In the genomic region with DNA sequence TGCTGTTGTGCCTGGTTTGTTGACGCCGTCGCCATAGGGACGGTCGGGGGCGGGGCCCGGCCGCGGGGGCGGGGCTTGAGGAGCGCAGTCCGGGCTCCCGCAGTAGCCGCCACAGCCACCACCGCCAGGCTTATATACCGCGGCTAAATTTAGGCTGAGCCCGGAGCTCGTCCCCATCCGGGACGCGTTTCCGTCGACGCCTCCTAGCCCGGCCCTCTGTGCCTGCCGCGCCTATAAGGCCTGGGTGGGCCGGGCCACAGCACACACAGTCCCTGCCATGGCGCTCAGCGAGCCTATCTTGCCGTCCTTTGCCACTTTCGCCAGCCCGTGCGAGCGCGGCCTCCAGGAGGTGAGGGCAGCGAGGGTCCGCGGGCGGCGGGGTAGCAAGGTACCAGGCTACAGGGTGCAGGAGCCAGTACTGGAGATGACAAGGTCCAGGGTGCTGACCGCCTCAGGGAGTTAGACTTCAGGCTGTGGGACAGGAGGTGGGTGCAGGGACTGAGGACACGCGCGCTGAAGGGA, we compare ENCODE assay signal across 8 mouse cellular contexts. TPM values are rescaled to one million over a fixed set of nuclear protein-coding genes. Genes with fewer than 3 reads are reported as not detected.
A peak's percentile ranks its signal among the peaks of the same experiment; 100 is the strongest.
DNase-seq lines count a peak whose midpoint lies in the region; ATAC-seq and TF ChIP-seq lines count a peak whose summit lies in the region.

TSS of gene Klf2 (plus strand) at position 233 of the 522 bp plus-strand sequence.

- TF ChIP-seq CTCF in E14TG2a.4 (conservative IDR thresholded peaks at IDR 0.05; ENCODE audit: low read length) = no peak
- no peak for TF ChIP-seq CTCF in heart, postnatal 0 days (IDR thresholded peaks at IDR 0.05; ENCODE audit: low read depth)
- TF ChIP-seq CTCF in liver, embryonic 14.5 days (IDR thresholded peaks at IDR 0.05; ENCODE audit: low read depth) = no peak

- H3K4me1 ChIP-seq in E14TG2a.4 (replicated peaks; ENCODE audit: low read depth, low read length) = peaks cover 54% of the 10 kb centered on the region
- H3K4me1 ChIP-seq in forebrain, embryonic 13.5 days = peaks cover 18% of the 10 kb centered on the region
- H3K4me1 ChIP-seq in heart, postnatal 0 days (ENCODE audit: control insufficient read depth, insufficient read depth) = peaks cover 33% of the 10 kb centered on the region
- H3K4me1 ChIP-seq in liver, embryonic 14.5 days (replicated peaks; ENCODE audit: control insufficient read depth in 2 of 2, insufficient read depth in 2 of 2, low read length in 1 of 2) = peaks cover 0 to 9% of the 10 kb centered on the region in 2 experiments; a peak in 2 of 4 replicates
- H3K4me1 ChIP-seq in stomach, embryonic 15.5 days = peaks cover 18% of the 10 kb centered on the region

- WGBS in forebrain, embryonic 13.5 days = under 1% methylated on average over 45 of the region's 46 CpGs
- WGBS in heart, postnatal 0 days = under 1% methylated on average over 45 of the region's 46 CpGs
- WGBS in liver, embryonic 14.5 days (ENCODE audit: insufficient replicate concordance) = under 1% methylated on average over 44 of the region's 46 CpGs
- under 1% methylated on average over 46 of the region's 46 CpGs for WGBS in stomach, embryonic 15.5 days

- H3K9me3 ChIP-seq in E14TG2a.4 (ENCODE audit: low read length) = no peaks in the 10 kb centered on the region
- H3K9me3 ChIP-seq in forebrain, embryonic 13.5 days (replicated peaks) = no peaks in the 10 kb centered on the region
- no peaks in the 10 kb centered on the region for H3K9me3 ChIP-seq in heart, postnatal 0 days (replicated peaks; ENCODE audit: control insufficient read depth, low read length)
- no peaks in the 10 kb centered on the region for H3K9me3 ChIP-seq in liver, embryonic 14.5 days (ENCODE audit: control insufficient read depth, low read length)
- no peaks in the 10 kb centered on the region for H3K9me3 ChIP-seq in stomach, embryonic 15.5 days

- peak within 1 kb of the TSS; percentile 98 for H3K4me3 ChIP-seq in E14TG2a.4 (replicated peaks; ENCODE audit: low read length)
- H3K4me3 ChIP-seq in forebrain, embryonic 13.5 days = peak within 1 kb of the TSS; percentile 54
- peak within 1 kb of the TSS; percentile 68 for H3K4me3 ChIP-seq in heart, postnatal 0 days (ENCODE audit: low read depth, low read length)
- peak within 1 kb of the TSS; percentile 40 to 47 for H3K4me3 ChIP-seq in liver, embryonic 14.5 days (ENCODE audit: insufficient read depth in 1 of 2, low read depth in 2 of 2, low read length in 2 of 2)
- peak within 1 kb of the TSS; percentile 51 for H3K4me3 ChIP-seq in stomach, embryonic 15.5 days (replicated peaks)

- H3K36me3 ChIP-seq in E14TG2a.4 (ENCODE audit: insufficient read depth, low read length) = peaks cover 38% of the 10 kb centered on the region
- H3K36me3 ChIP-seq in forebrain, embryonic 13.5 days (ENCODE audit: poor library complexity, severe bottlenecking) = no peaks in the 10 kb centered on the region
- H3K36me3 ChIP-seq in heart, postnatal 0 days (replicated peaks; ENCODE audit: control insufficient read depth, insufficient read depth, low read length) = peaks cover 6% of the 10 kb centered on the region; the same call in 1 of the 2 replicates
- H3K36me3 ChIP-seq in liver, embryonic 14.5 days (replicated peaks; ENCODE audit: control insufficient read depth, insufficient read depth, low read depth) = no peaks in the 10 kb centered on the region
- H3K36me3 ChIP-seq in stomach, embryonic 15.5 days = no peaks in the 10 kb centered on the region

- H3K27me3 ChIP-seq in E14TG2a.4 (ENCODE audit: insufficient read depth, low read length) = no peaks in the 10 kb centered on the region
- peaks cover 55% of the 10 kb centered on the region for H3K27me3 ChIP-seq in forebrain, embryonic 13.5 days
- no peaks in the 10 kb centered on the region for H3K27me3 ChIP-seq in heart, postnatal 0 days (ENCODE audit: control insufficient read depth, insufficient read depth, low read length)
- H3K27me3 ChIP-seq in liver, embryonic 14.5 days (ENCODE audit: control insufficient read depth, insufficient read depth, low read length) = peaks cover 29% of the 10 kb centered on the region
- H3K27me3 ChIP-seq in stomach, embryonic 15.5 days (replicated peaks) = peaks cover 25% of the 10 kb centered on the region

- peak within 1 kb of the TSS; percentile 45 for H3K9ac ChIP-seq in forebrain, embryonic 13.5 days
- H3K9ac ChIP-seq in heart, postnatal 0 days (replicated peaks; ENCODE audit: low read depth, low read length) = peak within 1 kb of the TSS; percentile 89
- H3K9ac ChIP-seq in liver, embryonic 14.5 days (replicated peaks) = 0 out of 2 replicates have a peak within 1 kb of the TSS, but pooled peaks have one; percentile 27
- H3K9ac ChIP-seq in stomach, embryonic 15.5 days = peak within 1 kb of the TSS; percentile 5

- peak; percentile 59 for ATAC-seq in cerebellum, adult (ENCODE audit: insufficient number of reproducible peaks, low FRiP score, low TSS enrichment)
- ATAC-seq in forebrain, embryonic 13.5 days = peak; percentile 96
- ATAC-seq in heart, postnatal 0 days (ENCODE audit: insufficient read depth, low read depth) = peak; percentile 98
- ATAC-seq in liver, embryonic 14.5 days (ENCODE audit: insufficient read depth) = peak; percentile 92
- peak; percentile 97 for ATAC-seq in stomach, embryonic 15.5 days (ENCODE audit: insufficient read depth, low FRiP score, low read depth)

- TF ChIP-seq EP300 in heart, postnatal 0 days (IDR thresholded peaks at IDR 0.05; ENCODE audit: low read depth) = peak; percentile 92; the same call in 1 of the 2 replicates
- TF ChIP-seq EP300 in liver, embryonic 14.5 days (IDR thresholded peaks at IDR 0.05; ENCODE audit: low read depth) = 0 out of 2 replicates have a peak, but pooled peaks have one; percentile 13

- no peak within 1 kb of the TSS for H3K27ac ChIP-seq in forebrain, embryonic 13.5 days
- H3K27ac ChIP-seq in heart, postnatal 0 days (ENCODE audit: low read depth) = peak within 1 kb of the TSS; percentile 92
- H3K27ac ChIP-seq in liver, embryonic 14.5 days = no peak within 1 kb of the TSS
- H3K27ac ChIP-seq in stomach, embryonic 15.5 days = peak within 1 kb of the TSS; percentile 54; the same call in 1 of the 2 replicates

- DNase-seq in heart, postnatal 0 days (ENCODE audit: low spot score) = peak; percentile 96
- DNase-seq in kidney, postnatal 36 days = peak; percentile 97
- peak; percentile 67 to 79 (median 71) for DNase-seq in liver, embryonic 14.5 days (ENCODE audit: low read depth in 3 of 3, low spot score in 3 of 3)
- DNase-seq in neural tube, embryonic 10.5 days (ENCODE audit: extremely low spot score, low spot score) = peak; percentile 93

- peak within 1 kb of the TSS; percentile 89 for H3K4me2 ChIP-seq in forebrain, embryonic 13.5 days
- peak within 1 kb of the TSS; percentile 95 for H3K4me2 ChIP-seq in heart, postnatal 0 days (ENCODE audit: low read depth, low read length)
- peak within 1 kb of the TSS; percentile 74 for H3K4me2 ChIP-seq in liver, embryonic 14.5 days (ENCODE audit: low read depth)
- peak within 1 kb of the TSS; percentile 72 for H3K4me2 ChIP-seq in stomach, embryonic 15.5 days

RNA-seq across cellular contexts. Expression of gene Klf2, which starts in this region (rescaled TPM):
- polyA plus RNA-seq in forebrain, embryonic 13.5 days (2015; fragmentation: Nextera tagmentation; extraction: Ambion mirVana) = 2.8 and 3.6 TPM in 2 replicates
- total RNA-seq in heart, postnatal 0 days (2014; rRNA removed; ENCODE audit: low replicate concordance) = 21.9 and 32.9 TPM in 2 replicates
- polyA plus RNA-seq in heart, postnatal 0 days (2015; fragmentation: Nextera tagmentation; extraction: Ambion mirVana) = 17.7 and 21.3 TPM in 2 replicates
- polyA plus RNA-seq in liver, embryonic 14.5 days (2012; rRNA removed) = 2.9 and 3.4 TPM in 2 replicates
- 2.0 and 2.6 TPM in 2 replicates for polyA plus RNA-seq in liver, embryonic 14.5 days (2014; fragmentation: Nextera tagmentation; extraction: Ambion mirVana)
- polyA plus RNA-seq in stomach, embryonic 15.5 days (2015; fragmentation: Nextera tagmentation; extraction: Ambion mirVana) = 7.6 and 8.4 TPM in 2 replicates

Comparison
In these comparisons a context has a peak if more than half of its experiments do, and no peak if none do; other contexts are left out.
1. H3K4me3 ChIP-seq: peak in every context shown above with its lines; median percentile 98 in E14TG2a.4; 68 in heart, postnatal 0 days; 54 in forebrain, embryonic 13.5 days; 51 in stomach, embryonic 15.5 days; 44 in liver, embryonic 14.5 days.
2. H3K27ac ChIP-seq: peak in heart, postnatal 0 days (single experiment) and stomach, embryonic 15.5 days (single experiment); none in forebrain, embryonic 13.5 days (single experiment) and liver, embryonic 14.5 days (single experiment).
3. H3K9ac ChIP-seq: peak in every context shown above with its lines; median percentile 89 in heart, postnatal 0 days; 45 in forebrain, embryonic 13.5 days; 27 in liver, embryonic 14.5 days; 5 in stomach, embryonic 15.5 days.
4. Peak in every context shown above with its lines, with median percentiles within 50 percentile points of each other: ATAC-seq, H3K4me2 ChIP-seq and DNase-seq.